Mouse (Mus musculus): Measurements from ENCODE around the gene Lpar3. TPM values are rescaled to one million over a fixed set of nuclear protein-coding genes. Genes with fewer than 3 reads are reported as not detected.

Lpar3 gene
- polyA plus RNA-seq, 1 experiment from 2014 or later, result 9.5 TPM

- no peaks in the 10 kb centered on the region for H3K4me1 ChIP-seq (ENCODE audit: insufficient read depth, low read depth, low read length)
- H3K27ac ChIP-seq (ENCODE audit: low read length), result no peak overlapping the region
- H3K27me3 ChIP-seq (replicated peaks; ENCODE audit: insufficient read depth, low read length), result no peaks in the 10 kb centered on the region
- H3K4me2 ChIP-seq (replicated peaks; ENCODE audit: low read depth, low read length), result no peak overlapping the region
- no peak overlapping the region for H3K9ac ChIP-seq (replicated peaks; ENCODE audit: low read depth)
- ATAC-seq (no peak), DNase-seq (ENCODE audit: low spot score) (no peak)
- no peaks in the 10 kb centered on the region for H3K36me3 ChIP-seq (ENCODE audit: insufficient read depth, low read length)
- WGBS, result 36% methylated on average over 10 of the region's 10 CpGs
- H3K4me3 ChIP-seq (ENCODE audit: low read depth, low read length), result no peak overlapping the region
- no peak for TF ChIP-seq EP300 (IDR thresholded peaks at IDR 0.05)
- no peak for TF ChIP-seq CTCF (IDR thresholded peaks at IDR 0.05)
- H3K9me3 ChIP-seq (ENCODE audit: low read length), result no peaks in the 10 kb centered on the region
These were observed 13.8 kb downstream of the Lpar3 start for GRCm38 (mm10) chr3:146234530-146234929.

DNA sequence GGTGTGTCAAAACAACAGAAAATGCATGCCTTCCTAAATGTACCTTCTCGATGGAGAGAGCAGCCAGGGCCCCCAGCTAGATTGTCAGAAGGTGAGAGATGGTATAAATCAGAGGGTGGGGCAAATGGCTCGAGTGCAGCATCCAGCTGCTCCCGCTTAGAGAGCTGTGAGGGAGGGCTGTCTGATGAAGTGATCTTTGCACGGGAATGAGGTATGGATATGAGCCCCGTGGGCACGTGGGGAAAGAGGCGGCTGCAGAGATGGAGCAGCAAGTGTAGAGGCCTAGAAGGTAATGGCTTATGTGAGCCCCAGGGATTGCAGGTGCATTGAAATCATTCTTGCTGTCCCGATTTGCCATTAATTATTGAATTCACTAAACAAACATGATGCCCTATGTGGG, 15.5 kb downstream of the Lpar3 start:
- Histone ChIP-seq H3K36me3 (ENCODE audit: insufficient read depth, low read length) (no peaks in the 10 kb centered on the region), H3K4me3 (ENCODE audit: low read depth, low read length) (no peak overlapping the region), H3K4me1 (ENCODE audit: insufficient read depth, low read depth, low read length) (no peaks in the 10 kb centered on the region), H3K9me3 (ENCODE audit: low read length) (no peaks in the 10 kb centered on the region), H3K4me2 (replicated peaks; ENCODE audit: low read depth, low read length) (no peak overlapping the region), H3K27ac (ENCODE audit: low read length) (no peak overlapping the region), H3K9ac (replicated peaks; ENCODE audit: low read depth) (no peak overlapping the region), H3K27me3 (replicated peaks; ENCODE audit: insufficient read depth, low read length) (no peaks in the 10 kb centered on the region)
- TF ChIP-seq CTCF (IDR thresholded peaks at IDR 0.05) (no peak), EP300 (IDR thresholded peaks at IDR 0.05) (no peak)
- no peak for DNase-seq (ENCODE audit: low spot score)
- ATAC-seq, result no peak
- 58% methylated on average over 8 of the region's 8 CpGs for WGBS

- DNase-seq (ENCODE audit: low spot score), result no peak
- H3K36me3 ChIP-seq (ENCODE audit: insufficient read depth, low read length), result no peaks in the 10 kb centered on the region
- H3K4me3 ChIP-seq (ENCODE audit: low read depth, low read length), result no peak overlapping the region
- no peak overlapping the region for H3K4me2 ChIP-seq (replicated peaks; ENCODE audit: low read depth, low read length)
- no peaks in the 10 kb centered on the region for H3K27me3 ChIP-seq (replicated peaks; ENCODE audit: insufficient read depth, low read length)
- TF ChIP-seq EP300 (IDR thresholded peaks at IDR 0.05), result no peak
- TF ChIP-seq CTCF (IDR thresholded peaks at IDR 0.05), result no peak
- H3K9me3 ChIP-seq (ENCODE audit: low read length), result no peaks in the 10 kb centered on the region
- H3K4me1 ChIP-seq (ENCODE audit: insufficient read depth, low read depth, low read length), result no peaks in the 10 kb centered on the region
- WGBS, result 81% methylated on average over 5 of the region's 5 CpGs
- no peak overlapping the region for H3K9ac ChIP-seq (replicated peaks; ENCODE audit: low read depth)
- no peak for ATAC-seq
- no peak overlapping the region for H3K27ac ChIP-seq (ENCODE audit: low read length)
These were observed 16.9 kb downstream of the Lpar3 start for GRCm38 (mm10) chr3:146237676-146238075.

DNA sequence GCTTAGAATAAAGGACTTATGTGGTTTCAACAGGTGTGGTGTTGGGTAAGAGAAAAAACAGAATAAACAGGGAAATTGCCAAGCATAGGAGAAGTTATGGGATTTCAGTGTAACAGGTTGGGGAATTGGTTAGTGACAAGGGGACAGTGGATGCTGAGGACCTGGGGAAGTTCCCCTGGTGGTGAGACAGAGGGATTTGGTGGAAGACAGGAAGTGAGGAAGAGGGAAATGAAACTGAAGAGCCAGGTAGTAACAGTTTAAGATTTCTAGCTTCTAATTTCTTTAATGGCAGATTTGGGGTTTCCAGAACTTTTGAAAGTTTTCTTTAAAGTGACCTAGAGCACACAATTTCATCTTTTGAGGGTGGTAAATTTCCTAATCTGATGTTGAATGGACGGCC, 23.9 kb downstream of the Lpar3 start:
- no peak overlapping the region for H3K9ac ChIP-seq (replicated peaks; ENCODE audit: low read depth)
- H3K4me3 ChIP-seq (ENCODE audit: low read depth, low read length), result no peak overlapping the region
- H3K27me3 ChIP-seq (replicated peaks; ENCODE audit: insufficient read depth, low read length), result no peaks in the 10 kb centered on the region
- no peaks in the 10 kb centered on the region for H3K4me1 ChIP-seq (ENCODE audit: insufficient read depth, low read depth, low read length)
- DNase-seq (ENCODE audit: low spot score) (no peak), ATAC-seq (no peak)
- 73% methylated on average over 1 of the region's 1 CpGs for WGBS
- H3K36me3 ChIP-seq (ENCODE audit: insufficient read depth, low read length), result no peaks in the 10 kb centered on the region
- no peak overlapping the region for H3K4me2 ChIP-seq (replicated peaks; ENCODE audit: low read depth, low read length)
- TF ChIP-seq EP300 (IDR thresholded peaks at IDR 0.05) (no peak), CTCF (IDR thresholded peaks at IDR 0.05) (0 out of 2 replicates have a peak, but pooled peaks have one; percentile 10)
- no peak overlapping the region for H3K27ac ChIP-seq (ENCODE audit: low read length)
- no peaks in the 10 kb centered on the region for H3K9me3 ChIP-seq (ENCODE audit: low read length)

DNA sequence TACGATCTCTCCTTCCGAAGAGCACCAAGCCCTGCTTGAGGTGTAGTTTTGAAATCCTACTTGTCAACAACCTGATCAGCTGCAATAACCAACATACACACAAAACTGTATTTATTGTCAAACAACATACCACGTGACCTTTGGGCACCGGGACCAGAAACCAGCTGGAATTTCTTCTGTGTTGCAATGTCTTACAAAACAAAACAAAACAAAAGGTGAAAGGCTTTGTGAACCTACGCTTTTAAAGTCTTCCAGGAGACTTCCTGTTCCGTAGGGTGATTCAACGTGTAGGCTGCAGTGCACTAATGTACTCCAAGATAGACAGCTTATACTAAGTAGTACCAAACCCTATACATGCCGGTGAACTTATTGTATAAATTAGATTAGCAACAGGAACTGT, 25.8 kb downstream of the Lpar3 start:
- peak; percentile 67 for ATAC-seq
- Histone ChIP-seq H3K27ac (ENCODE audit: low read length) (peak overlapping the region; percentile 60), H3K4me1 (ENCODE audit: insufficient read depth, low read depth, low read length) (no peaks in the 10 kb centered on the region), H3K4me2 (replicated peaks; ENCODE audit: low read depth, low read length) (no peak overlapping the region), H3K9me3 (ENCODE audit: low read length) (no peaks in the 10 kb centered on the region), H3K9ac (replicated peaks; ENCODE audit: low read depth) (no peak overlapping the region), H3K27me3 (replicated peaks; ENCODE audit: insufficient read depth, low read length) (no peaks in the 10 kb centered on the region), H3K36me3 (ENCODE audit: insufficient read depth, low read length) (no peaks in the 10 kb centered on the region), H3K4me3 (ENCODE audit: low read depth, low read length) (no peak overlapping the region)
- DNase-seq (ENCODE audit: low spot score), result peak; percentile 69
- no peak for TF ChIP-seq CTCF (IDR thresholded peaks at IDR 0.05)
- TF ChIP-seq EP300 (IDR thresholded peaks at IDR 0.05), result peak; percentile 69
- WGBS, result 53% methylated on average over 8 of the region's 8 CpGs

- H3K27ac ChIP-seq (ENCODE audit: low read length), result peak overlapping the region; percentile 47; the same call in 1 of the 2 replicates
- H3K4me1 ChIP-seq (ENCODE audit: insufficient read depth, low read depth, low read length), result no peaks in the 10 kb centered on the region
- H3K4me3 ChIP-seq (ENCODE audit: low read depth, low read length), result no peak overlapping the region
- no peaks in the 10 kb centered on the region for H3K27me3 ChIP-seq (replicated peaks; ENCODE audit: insufficient read depth, low read length)
- ATAC-seq (peak; percentile 72), DNase-seq (ENCODE audit: low spot score) (peak; percentile 75)
- no peaks in the 10 kb centered on the region for H3K9me3 ChIP-seq (ENCODE audit: low read length)
- no peaks in the 10 kb centered on the region for H3K36me3 ChIP-seq (ENCODE audit: insufficient read depth, low read length)
- TF ChIP-seq CTCF (IDR thresholded peaks at IDR 0.05) (no peak), EP300 (IDR thresholded peaks at IDR 0.05) (no peak)
- H3K4me2 ChIP-seq (replicated peaks; ENCODE audit: low read depth, low read length), result no peak overlapping the region
- 63% methylated on average over 2 of the region's 2 CpGs for WGBS
- H3K9ac ChIP-seq (replicated peaks; ENCODE audit: low read depth), result no peak overlapping the region
These were observed 26.2 kb downstream of the Lpar3 start for GRCm38 (mm10) chr3:146246992-146247391.

GRCm38 (mm10) chr3:146249895-146250294, 29.1 kb downstream of the Lpar3 start:
- no peak for DNase-seq (ENCODE audit: low spot score)
- Histone ChIP-seq H3K9ac (replicated peaks; ENCODE audit: low read depth) (no peak overlapping the region), H3K9me3 (ENCODE audit: low read length) (no peaks in the 10 kb centered on the region), H3K36me3 (ENCODE audit: insufficient read depth, low read length) (no peaks in the 10 kb centered on the region), H3K4me1 (ENCODE audit: insufficient read depth, low read depth, low read length) (no peaks in the 10 kb centered on the region), H3K4me3 (ENCODE audit: low read depth, low read length) (no peak overlapping the region), H3K4me2 (replicated peaks; ENCODE audit: low read depth, low read length) (no peak overlapping the region), H3K27me3 (replicated peaks; ENCODE audit: insufficient read depth, low read length) (no peaks in the 10 kb centered on the region), H3K27ac (ENCODE audit: low read length) (no peak overlapping the region)
- ATAC-seq, result no peak
- TF ChIP-seq CTCF (IDR thresholded peaks at IDR 0.05) (no peak), EP300 (IDR thresholded peaks at IDR 0.05) (no peak)
- WGBS, result 61% methylated on average over 8 of the region's 8 CpGs

Measured in lung, postnatal 0 days (tissue).